Mouse (Mus musculus) heart, adult 2 months (tissue): ENCODE results near the gene Prdm4.
A peak's percentile ranks its signal among the peaks of the same experiment; 100 is the strongest.

Experiments
- CTCF ChIP-seq: fragments of 200-600 bp; IDR thresholded peaks from 2 replicates; pipeline ENCODE4 v1.8.1; 2022; ENCODE audit warnings: antibody characterized with exemption, mild to moderate bottlenecking, moderate library complexity
- EP300 ChIP-seq: fragments of 200-500 bp; IDR thresholded peaks from 2 replicates; pipeline ENCODE4 v1.6.1; 2011; ENCODE audit warnings: low read depth, low read length, control low read depth; ENCODE audit not compliant: insufficient read depth
- POLR2A ChIP-seq: fragments of 200-500 bp; IDR thresholded peaks from 2 replicates; pipeline ENCODE4 v1.6.1; 2011; ENCODE audit warnings: mild to moderate bottlenecking, low read depth, low read length, control low read depth; ENCODE audit not compliant: insufficient read depth

DNA sequence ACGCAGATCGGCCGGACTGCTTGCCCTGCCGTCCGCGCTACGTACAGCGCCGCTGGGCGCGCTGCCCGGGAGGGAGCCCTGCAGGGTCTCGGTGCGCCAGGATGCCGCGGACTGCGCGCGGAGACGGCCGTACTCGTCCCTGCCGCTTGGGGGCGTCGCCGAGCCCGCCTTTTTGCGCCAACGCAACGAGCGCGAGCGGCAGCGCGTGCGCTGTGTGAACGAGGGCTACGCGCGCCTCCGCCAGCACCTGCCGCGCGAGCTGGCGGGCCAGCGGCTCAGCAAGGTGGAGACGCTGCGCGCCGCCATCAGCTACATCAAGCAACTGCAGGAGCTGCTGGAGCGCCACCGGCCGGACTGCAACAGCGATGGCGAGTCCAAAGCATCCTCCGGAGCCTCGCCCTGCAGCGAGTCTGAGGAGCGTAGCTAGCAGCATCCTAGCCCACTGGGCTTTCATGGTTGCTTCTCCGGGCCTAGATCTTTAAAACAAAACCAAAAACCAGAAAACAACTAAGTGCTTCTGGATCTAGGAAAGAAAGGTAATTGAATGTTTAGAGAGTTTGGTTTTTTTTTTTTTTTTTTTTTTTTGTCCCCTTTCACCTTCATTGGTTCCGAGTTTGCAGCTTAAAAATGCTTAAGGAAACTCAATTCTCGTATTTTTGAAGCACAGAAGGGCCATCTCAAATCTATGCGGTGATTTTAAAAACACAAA lies 11.7 kb upstream of the Prdm4 start:
- TF ChIP-seq CTCF (peak; percentile 58), POLR2A (no peak), EP300 (no peak)
